In genomic region chr17:73514258-73514657, GRCm38 (mm10) we compare ENCODE assay signal across 19 mouse cellular contexts.
DNase-seq lines count a peak whose midpoint lies in the region; ATAC-seq lines count a peak whose summit lies in the region.
"Had no signal": no experiment of that assay in that cellular context is flagged by ENCODE, and none has a peak within 500 bp of the region (broad histone marks: within the 10 kb centered on the region; RNA-seq: fewer than 3 reads in every experiment).

No protein-coding gene starts in this region.

- ATAC-seq in forebrain, embryonic 13.5 days: peak; percentile 45; the same call in 1 of the 2 replicates
- no peak for ATAC-seq in forebrain, embryonic 12.5 days (ENCODE audit: low FRiP score)
- peak; percentile 55 for ATAC-seq in frontal cortex, adult (ENCODE audit: low TSS enrichment)
- ATAC-seq in inflammation-experienced regulatory T-cells, adult 6 months: peak; percentile 7
- ATAC-seq: intestine, postnatal 0 days had no signal

- peaks cover 7% of the 10 kb centered on the region; the same call in 1 of the 2 replicates for H3K4me1 ChIP-seq in forebrain, embryonic 13.5 days
- peaks cover 7% of the 10 kb centered on the region for H3K4me1 ChIP-seq in forebrain, embryonic 12.5 days
- H3K4me1 ChIP-seq in midbrain, embryonic 10.5 days: no peaks in the 10 kb centered on the region
- H3K4me1 ChIP-seq: hindbrain, embryonic 12.5 days; hindbrain, embryonic 15.5 days had no signal

- no peak overlapping the region for H3K4me3 ChIP-seq in forebrain, embryonic 13.5 days
- H3K4me3 ChIP-seq in forebrain, embryonic 12.5 days (replicated peaks): no peak overlapping the region
- no peak overlapping the region for H3K4me3 ChIP-seq in midbrain, embryonic 10.5 days
- H3K4me3 ChIP-seq: gastrocnemius, adult 2 months; hindbrain, embryonic 12.5 days; hindbrain, embryonic 15.5 days had no signal

- H3K9ac ChIP-seq in forebrain, embryonic 13.5 days: no peak overlapping the region
- no peak overlapping the region for H3K9ac ChIP-seq in forebrain, embryonic 12.5 days
- H3K9ac ChIP-seq: hindbrain, embryonic 12.5 days; hindbrain, embryonic 15.5 days had no signal

- H3K4me2 ChIP-seq in forebrain, embryonic 13.5 days: no peak overlapping the region
- H3K4me2 ChIP-seq in forebrain, embryonic 12.5 days: no peak overlapping the region
- H3K4me2 ChIP-seq: heart, embryonic 11.5 days; hindbrain, embryonic 12.5 days; hindbrain, embryonic 15.5 days had no signal

- H3K9me3 ChIP-seq in forebrain, embryonic 13.5 days (replicated peaks): no peaks in the 10 kb centered on the region
- H3K9me3 ChIP-seq in forebrain, embryonic 12.5 days: no peaks in the 10 kb centered on the region
- H3K9me3 ChIP-seq in midbrain, embryonic 10.5 days (replicated peaks): no peaks in the 10 kb centered on the region
- H3K9me3 ChIP-seq: hindbrain, embryonic 12.5 days; hindbrain, embryonic 15.5 days had no signal

- 87% methylated on average over 4 of the region's 4 CpGs for WGBS in forebrain, embryonic 13.5 days
- 90% methylated on average over 4 of the region's 4 CpGs for WGBS in forebrain, embryonic 12.5 days
- 82% methylated on average over 4 of the region's 4 CpGs for WGBS in midbrain, embryonic 10.5 days

- no peaks in the 10 kb centered on the region for H3K36me3 ChIP-seq in forebrain, embryonic 13.5 days (ENCODE audit: poor library complexity, severe bottlenecking)
- no peaks in the 10 kb centered on the region for H3K36me3 ChIP-seq in forebrain, embryonic 12.5 days (replicated peaks)
- no peaks in the 10 kb centered on the region for H3K36me3 ChIP-seq in midbrain, embryonic 10.5 days
- H3K36me3 ChIP-seq: hindbrain, embryonic 12.5 days; hindbrain, embryonic 15.5 days had no signal

- no peaks in the 10 kb centered on the region for H3K27me3 ChIP-seq in forebrain, embryonic 13.5 days
- H3K27me3 ChIP-seq in forebrain, embryonic 12.5 days: no peaks in the 10 kb centered on the region
- H3K27me3 ChIP-seq in midbrain, embryonic 10.5 days (ENCODE audit: low read depth, poor library complexity, severe bottlenecking): no peaks in the 10 kb centered on the region
- H3K27me3 ChIP-seq: hindbrain, embryonic 12.5 days; hindbrain, embryonic 15.5 days had no signal

- no peak for DNase-seq in frontal cortex, adult 2 months (ENCODE audit: extremely low spot score in 1 of 2, low spot score in 1 of 2)
- DNase-seq in midbrain, embryonic 10.5 days (ENCODE audit: low spot score): no peak
- DNase-seq: adrenal gland, adult 8-10 months; adrenal gland, postnatal 25 days; cerebellum, adult 18-20 months; cerebellum, adult 9-10 months; cerebellum, postnatal 14 days; gastrocnemius, adult 2 months; gastrocnemius, postnatal 14 days; heart, adult 11 months; kidney, adult 2 months had no signal

- H3K27ac ChIP-seq in forebrain, embryonic 13.5 days: no peak overlapping the region
- no peak overlapping the region for H3K27ac ChIP-seq in forebrain, embryonic 12.5 days
- no peak overlapping the region for H3K27ac ChIP-seq in midbrain, embryonic 10.5 days (replicated peaks)
- H3K27ac ChIP-seq: gastrocnemius, adult 2 months; hindbrain, embryonic 12.5 days; hindbrain, embryonic 15.5 days had no signal
